Mouse (Mus musculus): Measurements from ENCODE around the gene Vps37b.

The Vps37b gene

DNA sequence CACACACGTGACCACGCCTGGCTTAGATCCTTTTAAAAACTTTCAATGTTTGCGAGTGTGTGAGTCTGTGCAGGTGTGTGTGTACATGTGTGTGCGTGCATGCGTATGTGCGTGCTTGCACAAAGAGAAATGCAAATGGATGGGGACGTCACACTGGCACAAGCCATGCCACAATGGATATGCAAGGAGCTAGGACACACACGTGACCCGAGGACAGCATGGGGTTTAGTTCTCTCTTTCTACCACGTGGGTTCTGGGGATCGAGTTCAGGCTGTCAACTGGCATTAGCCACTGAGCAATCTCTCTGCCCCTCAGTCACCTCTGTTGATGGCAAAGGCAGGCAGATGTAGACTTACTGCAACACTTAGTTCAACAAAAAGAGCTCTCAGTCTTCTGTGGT lies 10.4 kb downstream of the Vps37b start:
- no peak for DNase-seq (ENCODE audit: low spot score)

DNA sequence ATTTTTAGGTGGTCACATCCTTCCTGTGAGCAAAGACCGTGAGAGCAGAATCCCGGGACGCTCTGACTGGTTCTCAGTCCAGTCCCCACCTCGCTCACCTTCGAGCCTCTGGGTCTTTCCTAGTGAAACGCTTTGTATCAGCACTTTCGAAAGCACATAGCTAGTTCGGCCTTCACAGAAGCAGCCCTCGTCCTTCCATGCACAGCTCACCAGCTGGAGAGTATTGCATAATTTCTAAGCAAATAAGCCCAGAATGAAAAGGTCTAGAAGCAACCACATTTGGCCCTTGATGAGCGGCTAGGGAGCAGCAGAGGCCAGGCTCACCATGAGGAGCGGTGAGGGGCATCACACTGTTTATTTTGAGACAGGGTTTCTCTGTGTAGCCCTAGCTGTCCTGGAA lies 10.9 kb downstream of the Vps37b start:
- peak; percentile 64 for DNase-seq (ENCODE audit: low spot score)

DNA sequence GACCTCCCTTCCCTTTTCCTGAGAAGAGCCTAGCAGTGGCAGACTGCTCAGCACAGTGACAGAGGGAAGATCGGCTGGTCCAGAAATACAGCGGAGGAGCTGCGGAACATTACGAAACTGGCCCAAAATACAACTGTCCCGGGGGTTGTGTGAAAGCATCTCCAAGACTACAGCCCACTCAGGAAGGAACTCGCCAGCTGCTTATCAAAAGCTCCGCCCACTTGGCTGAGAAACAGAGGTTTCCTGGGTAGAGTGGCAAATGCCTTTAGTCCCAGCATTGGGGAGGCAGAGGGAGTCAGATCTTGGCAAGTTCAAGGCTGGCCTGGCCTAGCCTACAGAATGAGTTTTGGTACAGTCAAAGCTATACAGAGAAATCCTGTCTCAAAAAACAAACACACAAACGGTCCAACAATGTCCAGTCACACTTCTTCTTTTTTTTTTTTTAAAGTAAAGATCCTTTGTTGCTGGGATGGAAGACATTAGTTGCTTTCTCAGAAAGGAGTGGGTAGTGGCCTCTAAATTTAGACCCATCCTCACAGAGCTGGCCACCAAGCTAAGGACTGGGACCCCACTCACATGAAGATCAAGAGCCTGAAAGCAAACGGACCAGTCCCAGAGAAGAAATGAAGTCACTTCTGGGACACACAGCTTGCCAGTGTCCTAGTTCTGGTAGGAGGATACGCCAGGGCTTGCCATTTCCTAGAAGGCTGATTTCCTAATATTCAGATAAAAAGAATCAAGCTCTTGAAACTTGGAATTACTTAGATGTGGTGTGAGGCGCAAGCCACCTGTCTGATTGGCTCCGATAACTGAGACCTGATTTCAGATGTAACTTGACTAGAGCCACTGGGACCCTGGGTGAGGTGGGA lies 12.5 kb downstream of the Vps37b start:
- DNase-seq (ENCODE audit: low spot score): peak; percentile 64

DNA sequence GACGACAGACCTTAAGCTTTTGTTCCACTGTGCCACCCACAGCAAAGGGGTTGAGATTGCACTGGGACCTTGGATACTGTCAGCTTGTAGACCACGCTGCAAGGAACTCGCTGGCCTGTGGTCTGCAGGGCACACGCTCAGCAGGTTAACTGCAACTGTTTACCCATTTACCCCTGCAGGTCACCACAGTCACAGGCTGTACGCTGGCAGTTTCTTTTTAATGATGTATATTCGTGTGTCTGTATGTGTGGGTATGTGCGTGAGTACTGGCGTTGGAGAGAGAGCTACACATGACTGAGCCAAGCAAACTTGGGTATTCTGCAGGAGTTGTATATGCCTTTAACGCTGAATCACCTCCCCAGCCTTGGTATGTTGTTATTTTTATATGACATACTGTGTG lies 13.4 kb downstream of the Vps37b start:
- no peak for DNase-seq (ENCODE audit: low spot score)

DNA sequence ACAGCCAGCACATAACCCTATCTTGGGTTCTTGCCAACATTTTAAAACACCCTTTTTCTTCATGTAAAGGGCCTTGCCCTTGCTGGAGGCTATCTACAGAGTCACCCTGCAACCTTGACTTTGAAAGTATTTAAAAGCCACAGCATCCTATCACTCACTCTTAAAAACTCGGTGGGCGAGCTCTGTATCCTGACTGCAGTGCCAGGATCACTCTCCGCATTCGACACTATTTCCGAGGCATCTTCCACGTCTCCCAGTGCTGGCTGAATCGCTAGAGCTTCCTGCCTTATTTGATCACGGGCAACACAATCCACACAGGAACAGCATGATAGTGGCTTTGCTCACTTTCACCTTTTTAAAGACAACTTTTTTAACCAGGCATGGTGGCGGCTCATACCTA lies 14.1 kb downstream of the Vps37b start:
- no peak for DNase-seq (ENCODE audit: low spot score)

GRCm38 (mm10) chr5:124016291-124016821 lies 15.7 kb downstream of the Vps37b start:
- no peak for DNase-seq (ENCODE audit: low spot score)

- peak; percentile 58 for DNase-seq (ENCODE audit: low spot score)
Observed at GRCm38 (mm10) chr5:124015727-124016126, 16.3 kb downstream of the Vps37b start.

DNA sequence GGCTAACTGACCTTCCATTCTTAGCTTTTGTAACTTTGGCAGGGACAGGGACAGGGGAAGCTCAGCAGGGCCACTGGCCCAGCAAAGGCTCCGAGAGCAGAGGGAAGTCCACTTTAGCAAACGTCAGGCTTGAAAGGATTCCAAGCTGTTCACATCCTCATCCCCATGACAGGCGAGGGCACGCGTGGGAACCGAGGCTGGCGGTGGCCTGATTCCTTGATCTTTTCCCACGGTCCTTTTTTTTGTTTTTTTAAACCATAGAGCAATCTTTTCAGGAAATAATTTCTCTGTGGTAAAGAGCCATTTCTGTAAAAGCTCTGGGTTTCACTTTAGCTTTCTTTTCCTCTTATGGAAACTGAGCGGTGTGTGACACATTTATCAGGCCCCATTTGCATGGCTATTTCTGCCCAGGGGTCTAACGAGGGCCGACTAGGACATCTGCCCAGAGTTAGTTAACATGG lies 17.2 kb downstream of the Vps37b start:
- DNase-seq (ENCODE audit: low spot score): peak; percentile 69

DNA sequence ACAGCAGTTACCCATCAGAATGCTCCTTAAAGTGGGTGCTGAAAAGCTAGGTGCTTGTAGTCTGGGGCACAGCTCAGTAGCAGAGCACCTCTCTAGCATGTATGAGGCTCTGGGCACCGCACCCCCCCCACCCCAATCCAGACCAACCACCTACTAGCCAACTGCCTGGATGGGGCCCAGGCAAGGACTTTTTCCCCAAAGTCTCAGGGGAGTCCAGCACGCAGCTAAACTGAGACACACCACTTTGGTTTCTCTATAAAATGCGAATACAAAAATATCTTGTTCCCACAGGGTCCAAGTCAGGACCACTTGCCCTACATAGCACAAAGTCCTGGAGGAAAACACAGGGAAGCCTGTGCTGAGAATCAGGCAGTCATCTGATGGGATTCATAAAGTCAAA lies 17.9 kb downstream of the Vps37b start:
- DNase-seq (ENCODE audit: low spot score): no peak

GRCm38 (mm10) chr5:124013747-124014146 lies 18.3 kb downstream of the Vps37b start:
- no peak for DNase-seq (ENCODE audit: low spot score)

GRCm38 (mm10) chr5:124012885-124013284 lies 19.2 kb downstream of the Vps37b start:
- DNase-seq (ENCODE audit: low spot score): no peak

- DNase-seq (ENCODE audit: low spot score): no peak
Observed at GRCm38 (mm10) chr5:124011927-124012326, 20.1 kb downstream of the Vps37b start.

DNA sequence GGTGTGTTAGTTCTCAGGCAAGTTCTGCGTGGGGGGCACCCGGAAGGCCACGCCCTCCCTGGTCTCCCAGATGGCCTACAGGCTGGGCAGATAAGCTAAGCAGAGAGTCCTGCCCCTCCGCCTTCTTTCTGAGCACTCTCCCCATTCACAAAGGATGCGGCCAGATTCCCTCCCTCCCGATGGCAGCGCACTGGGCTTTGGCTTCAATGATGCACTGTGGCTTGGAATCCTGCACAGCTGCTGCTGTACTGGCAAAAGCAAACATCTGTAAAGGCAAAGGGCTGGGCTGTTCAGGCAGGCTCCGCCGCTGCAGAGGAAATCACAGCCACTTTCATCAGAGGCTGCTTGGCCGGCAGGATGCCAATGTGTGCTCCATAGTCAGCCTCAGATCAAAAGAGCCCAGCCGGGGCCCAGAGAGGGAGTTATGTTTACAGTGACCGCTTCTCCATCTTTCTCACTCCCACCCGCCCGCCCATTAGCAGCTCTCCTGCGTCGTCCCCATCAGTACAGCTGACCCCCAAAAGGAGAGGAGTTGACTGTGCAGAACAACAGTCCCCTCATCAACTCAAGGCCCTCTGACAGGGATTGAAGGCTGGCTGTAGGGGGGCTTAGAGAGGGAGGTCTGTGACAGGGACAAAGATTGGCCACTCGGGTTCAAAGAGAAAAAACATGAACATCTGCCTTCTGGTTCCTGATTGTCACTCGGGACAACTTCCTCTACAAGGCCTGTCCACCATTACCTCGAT lies 21.0 kb downstream of the Vps37b start:
- DNase-seq (ENCODE audit: low spot score): no peak

- no peak for DNase-seq (ENCODE audit: low spot score)
Observed at GRCm38 (mm10) chr5:124010077-124010476, 22.0 kb downstream of the Vps37b start.

GRCm38 (mm10) chr5:124006891-124007491 lies 25.1 kb downstream of the Vps37b start:
- peak; percentile 98 for DNase-seq (ENCODE audit: low spot score)

GRCm38 (mm10) chr5:124006082-124006873 lies 25.8 kb downstream of the Vps37b start:
- no peak for DNase-seq (ENCODE audit: low spot score)

DNA sequence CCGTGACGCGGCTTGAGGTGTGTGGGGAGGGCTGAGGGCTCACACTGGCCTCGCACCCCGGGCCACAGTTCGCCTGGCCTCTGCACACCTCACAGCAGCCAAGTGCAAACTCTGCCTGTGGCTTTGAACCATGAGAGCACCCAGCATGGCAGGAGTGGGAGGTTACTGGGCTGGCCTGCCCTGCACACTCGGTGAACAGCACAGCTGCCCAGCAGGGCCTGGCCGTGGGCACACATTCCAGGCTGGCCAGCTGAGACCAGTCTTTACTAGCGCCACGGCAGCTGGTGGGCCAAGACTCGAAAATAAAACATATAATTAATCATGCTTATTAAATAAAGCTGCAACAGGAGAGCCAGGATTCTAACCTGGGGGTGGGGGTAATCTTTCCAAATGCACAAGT lies 26.5 kb downstream of the Vps37b start:
- DNase-seq (ENCODE audit: low spot score): no peak

- no peak for DNase-seq (ENCODE audit: low spot score)
Observed at GRCm38 (mm10) chr5:124005151-124005500, 26.9 kb downstream of the Vps37b start.

DNA sequence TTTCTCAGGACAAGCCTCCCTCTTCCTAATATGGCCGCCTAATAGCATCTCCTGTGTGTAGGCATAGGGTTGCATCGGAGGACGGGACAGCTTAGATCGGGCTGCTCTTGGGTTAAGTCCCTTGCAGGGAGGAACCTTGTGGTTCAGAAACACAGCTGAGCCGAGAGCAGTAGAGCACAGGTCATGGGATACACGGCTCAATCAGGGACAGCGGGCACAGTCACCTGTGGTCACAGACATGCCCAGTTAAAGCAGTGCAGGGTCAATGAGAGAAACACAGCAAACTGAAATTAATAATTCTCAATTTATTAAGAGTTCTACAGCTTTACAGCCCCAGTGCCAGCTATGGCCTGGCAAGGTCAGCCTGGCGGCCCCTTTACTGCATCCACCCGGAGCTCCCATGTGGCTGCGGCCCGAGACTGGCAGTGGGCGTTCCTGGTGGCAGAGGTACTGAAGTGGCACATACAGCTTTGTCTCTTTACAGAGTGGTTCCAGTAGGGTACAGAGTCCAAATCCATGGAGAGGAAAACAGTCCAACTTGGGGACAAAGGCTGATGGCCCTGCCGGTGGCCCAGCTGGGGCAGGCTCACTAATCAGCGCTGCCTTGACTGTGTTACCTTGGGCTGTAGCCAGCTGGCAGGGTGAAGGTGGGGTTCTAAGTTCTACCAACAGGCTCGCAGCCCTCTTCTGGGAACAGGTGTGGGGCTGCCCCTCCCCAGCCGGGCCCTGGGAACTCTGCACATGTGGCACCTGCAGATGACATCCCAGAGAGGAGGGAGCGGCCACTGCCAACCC lies 27.5 kb downstream of the Vps37b start:
- DNase-seq (ENCODE audit: low spot score): no peak

- DNase-seq (ENCODE audit: low spot score): no peak
Observed at GRCm38 (mm10) chr5:124003375-124003774, 28.7 kb downstream of the Vps37b start.

- DNase-seq (ENCODE audit: low spot score): peak; percentile 94
Observed at GRCm38 (mm10) chr5:124002876-124003275, 29.2 kb downstream of the Vps37b start.

Measured in adipocyte (in vitro differentiated cells).